ENCODE assay signal across 23 mouse cellular contexts in genomic region chr10:23010201-23010600, GRCm38 (mm10).
A peak's percentile ranks its signal among the peaks of the same experiment; 100 is the strongest.
DNase-seq lines count a peak whose midpoint lies in the region; ATAC-seq and TF ChIP-seq lines count a peak whose summit lies in the region.
"Had no signal": no experiment of that assay in that cellular context is flagged by ENCODE, and none has a peak within 500 bp of the region (broad histone marks: within the 10 kb centered on the region; RNA-seq: fewer than 3 reads in every experiment).

No protein-coding gene starts in this region.

- no peak for TF ChIP-seq CTCF in heart, adult 2 months (IDR thresholded peaks at IDR 0.05)
- no peak for TF ChIP-seq CTCF in stomach, postnatal 0 days (IDR thresholded peaks at IDR 0.05; ENCODE audit: low read depth)
- TF ChIP-seq CTCF in kidney, postnatal 0 days (IDR thresholded peaks at IDR 0.05; ENCODE audit: low read depth) = no peak

- intact Hi-C loops in heart, postnatal 10 days (cut with DNase I) = no loop called here
- intact Hi-C loops in heart, adult 2 months (cut with DNase I) = no loop called here

- H3K79me2 ChIP-seq in heart, adult 2 months (replicated peaks; ENCODE audit: control insufficient read depth, insufficient read depth, low read length) = no peaks in the 10 kb centered on the region

- ATAC-seq in stomach, embryonic 14.5 days (ENCODE audit: insufficient number of reproducible peaks, insufficient read depth, low FRiP score, low read depth) = no peak
- ATAC-seq in stomach, postnatal 0 days (ENCODE audit: low FRiP score, low TSS enrichment) = no peak
- no peak for ATAC-seq in kidney, postnatal 0 days (replicated peaks; ENCODE audit: low FRiP score, low read depth)
- ATAC-seq: activated CD4-positive, CD25-positive, alpha-beta regulatory T cell, adult 4 months; CD4-positive, CD25-positive, alpha-beta regulatory T cell, adult 4 months; forebrain, embryonic 16.5 days; midbrain, embryonic 16.5 days had no signal

- no peaks in the 10 kb centered on the region for H3K27me3 ChIP-seq in heart, adult 2 months (ENCODE audit: control insufficient read depth, insufficient read depth, low read length)
- no peaks in the 10 kb centered on the region for H3K27me3 ChIP-seq in stomach, embryonic 14.5 days (ENCODE audit: control insufficient read depth, insufficient read depth, low read length)
- no peaks in the 10 kb centered on the region for H3K27me3 ChIP-seq in stomach, postnatal 0 days (ENCODE audit: control insufficient read depth, insufficient read depth, low read length)
- no peaks in the 10 kb centered on the region for H3K27me3 ChIP-seq in kidney, postnatal 0 days (ENCODE audit: insufficient read depth, low read length)
- H3K27me3 ChIP-seq: embryonic facial prominence, embryonic 15.5 days had no signal

- TF ChIP-seq POLR2A in heart, adult 2 months (IDR thresholded peaks at IDR 0.05; ENCODE audit: insufficient read depth, low read depth, low read length) = no peak

- 38% methylated on average over 2 of the region's 2 CpGs for WGBS in heart, adult 2 months
- 24% methylated on average over 2 of the region's 2 CpGs for WGBS in stomach, embryonic 14.5 days
- 18% methylated on average over 2 of the region's 2 CpGs for WGBS in stomach, postnatal 0 days
- WGBS in kidney, postnatal 0 days = 44% methylated on average over 2 of the region's 2 CpGs

- TF ChIP-seq EP300 in heart, adult 2 months (IDR thresholded peaks at IDR 0.05; ENCODE audit: insufficient read depth, low read depth, low read length) = no peak
- no peak for TF ChIP-seq EP300 in stomach, postnatal 0 days (optimal IDR thresholded peaks at IDR 0.05)

- H3K36me3 ChIP-seq in heart, adult 2 months (ENCODE audit: control insufficient read depth, insufficient read depth, low read length) = no peaks in the 10 kb centered on the region
- no peaks in the 10 kb centered on the region for H3K36me3 ChIP-seq in stomach, embryonic 14.5 days (ENCODE audit: control insufficient read depth, insufficient read depth, low read length)
- no peaks in the 10 kb centered on the region for H3K36me3 ChIP-seq in stomach, postnatal 0 days (ENCODE audit: control insufficient read depth, insufficient read depth, low read length)
- no peaks in the 10 kb centered on the region for H3K36me3 ChIP-seq in kidney, postnatal 0 days (ENCODE audit: insufficient read depth, low read length)
- H3K36me3 ChIP-seq: embryonic facial prominence, embryonic 15.5 days; heart, embryonic 10.5 days had no signal

- no peak overlapping the region for H3K4me2 ChIP-seq in stomach, embryonic 14.5 days (replicated peaks; ENCODE audit: low read depth, low read length)
- no peak overlapping the region for H3K4me2 ChIP-seq in stomach, postnatal 0 days (replicated peaks; ENCODE audit: low read depth)
- no peak overlapping the region for H3K4me2 ChIP-seq in kidney, postnatal 0 days (ENCODE audit: low read length)
- H3K4me2 ChIP-seq: embryonic facial prominence, embryonic 15.5 days; liver, embryonic 11.5 days had no signal

- H3K4me3 ChIP-seq in heart, adult 2 months = no peak overlapping the region
- no peak overlapping the region for H3K4me3 ChIP-seq in stomach, embryonic 14.5 days (ENCODE audit: low read depth, low read length)
- H3K4me3 ChIP-seq in stomach, postnatal 0 days (ENCODE audit: low read depth, low read length) = no peak overlapping the region
- no peak overlapping the region for H3K4me3 ChIP-seq in kidney, postnatal 0 days (replicated peaks; ENCODE audit: low read depth, low read length)
- H3K4me3 ChIP-seq: embryonic facial prominence, embryonic 15.5 days; heart, embryonic 10.5 days; layer of hippocampus, adult 2 months had no signal

- H3K27ac ChIP-seq in heart, adult 2 months = no peak overlapping the region
- H3K27ac ChIP-seq in stomach, embryonic 14.5 days (ENCODE audit: low read length) = peak overlapping the region; percentile 13; the same call in 1 of the 2 replicates
- no peak overlapping the region for H3K27ac ChIP-seq in stomach, postnatal 0 days (replicated peaks)
- H3K27ac ChIP-seq in kidney, postnatal 0 days = 0 out of 2 replicates have a peak overlapping the region, but pooled peaks have one; percentile 4
- H3K27ac ChIP-seq: embryonic facial prominence, embryonic 15.5 days; heart, embryonic 10.5 days; layer of hippocampus, adult 2 months had no signal

- H3K9me3 ChIP-seq in stomach, embryonic 14.5 days (ENCODE audit: control insufficient read depth, low read depth, low read length) = no peaks in the 10 kb centered on the region
- no peaks in the 10 kb centered on the region for H3K9me3 ChIP-seq in stomach, postnatal 0 days (ENCODE audit: control insufficient read depth, low read length)
- no peaks in the 10 kb centered on the region for H3K9me3 ChIP-seq in kidney, postnatal 0 days (replicated peaks; ENCODE audit: low read length)
- H3K9me3 ChIP-seq: embryonic facial prominence, embryonic 15.5 days; heart, embryonic 10.5 days had no signal

- H3K4me1 ChIP-seq in heart, adult 2 months (ENCODE audit: control insufficient read depth, insufficient read depth, low read length) = no peaks in the 10 kb centered on the region
- H3K4me1 ChIP-seq in stomach, embryonic 14.5 days (ENCODE audit: control insufficient read depth, insufficient read depth, low read length) = no peaks in the 10 kb centered on the region
- no peaks in the 10 kb centered on the region for H3K4me1 ChIP-seq in stomach, postnatal 0 days (replicated peaks; ENCODE audit: control insufficient read depth, insufficient read depth)
- no peaks in the 10 kb centered on the region for H3K4me1 ChIP-seq in kidney, postnatal 0 days (replicated peaks; ENCODE audit: insufficient read depth, low read length)
- H3K4me1 ChIP-seq: embryonic facial prominence, embryonic 15.5 days; heart, embryonic 10.5 days had no signal

- DNase-seq in heart, postnatal 10 days = peak; percentile 29 to 38
- no peak for DNase-seq in heart, adult 2 months
- no peak for DNase-seq in stomach, postnatal 0 days (ENCODE audit: low spot score)
- DNase-seq in kidney, postnatal 0 days (ENCODE audit: low spot score) = peak; percentile 87
- DNase-seq in spleen, adult 18-20 months = no peak
- DNase-seq in spleen, postnatal 36 days (ENCODE audit: low spot score in 2 of 2) = no peak
- no peak for DNase-seq in ovary, adult 18-20 months (ENCODE audit: low spot score)
- DNase-seq: adrenal gland, postnatal 14 days; cerebellum, adult 11 months; cerebellum, postnatal 14 days; left cerebral cortex, postnatal 4 days; retina, postnatal 1 day; right cerebral cortex, postnatal 4 days; thymus, postnatal 4 days had no signal

- H3K9ac ChIP-seq in heart, adult 2 months (ENCODE audit: low read depth, low read length) = no peak overlapping the region
- H3K9ac ChIP-seq in stomach, embryonic 14.5 days (replicated peaks; ENCODE audit: low read depth, low read length) = no peak overlapping the region
- H3K9ac ChIP-seq in stomach, postnatal 0 days (ENCODE audit: low read length) = no peak overlapping the region
- H3K9ac ChIP-seq in kidney, postnatal 0 days (ENCODE audit: low read depth, low read length) = no peak overlapping the region
- H3K9ac ChIP-seq: embryonic facial prominence, embryonic 15.5 days had no signal

Comparison
In these comparisons a context has a peak if more than half of its experiments do, and no peak if none do; other contexts are left out.
1. DNase-seq: peak in heart, postnatal 10 days (2 of 2) and kidney, postnatal 0 days (single experiment); none in heart, adult 2 months (0 of 2), stomach, postnatal 0 days (single experiment), spleen, adult 18-20 months (0 of 2), spleen, postnatal 36 days (0 of 2) and ovary, adult 18-20 months (single experiment).
2. H3K27ac ChIP-seq: peak in stomach, embryonic 14.5 days (single experiment) and kidney, postnatal 0 days (single experiment); none in heart, adult 2 months (single experiment) and stomach, postnatal 0 days (single experiment).